Mouse (Mus musculus): ENCODE measurements at regions not wholly inside any gene's neighbourhood (a gene's known extent, or its start where the extent isn't known, plus 50 kb on each side); places are given as distances from the start of the nearest gene placed in this dataset.

DNA sequence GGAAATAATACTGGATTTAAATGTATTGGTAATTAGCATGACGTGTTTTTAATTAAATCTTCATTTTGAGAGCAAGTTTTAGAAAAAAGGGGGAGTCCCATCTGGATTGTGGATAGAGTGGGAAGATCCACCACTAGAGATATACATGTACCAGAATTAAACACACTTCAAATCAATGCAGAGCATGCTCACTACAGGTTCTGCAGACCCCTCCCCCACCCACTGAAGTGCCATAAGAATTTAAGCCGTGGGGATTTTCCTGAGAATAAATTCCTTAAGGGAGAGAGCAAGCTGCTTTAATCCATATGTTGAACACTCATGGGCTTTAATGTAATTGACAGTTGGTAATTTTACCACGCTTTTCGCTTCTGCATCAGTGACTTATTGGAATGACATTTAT is 401.4 kb downstream of the Dcdc2c start:
- TF ChIP-seq MYOG (IDR thresholded peaks at IDR 0.05; ENCODE audit: control insufficient read depth, extremely low read depth, insufficient read length) (no peak), MAX (IDR thresholded peaks at IDR 0.05) (no peak), CTCF (IDR thresholded peaks at IDR 0.05; ENCODE audit: control insufficient read depth, insufficient read depth, insufficient read length) (no peak)
- Histone ChIP-seq H3K79me2 (ENCODE audit: control insufficient read depth, insufficient read depth) (no peaks in the 10 kb centered on the region), H3K4me3 (ENCODE audit: insufficient read depth, poor library complexity, severe bottlenecking) (no peak overlapping the region), H3K27me3 (ENCODE audit: control insufficient read depth, insufficient read depth, insufficient read length) (no peaks in the 10 kb centered on the region), H3ac (ENCODE audit: control insufficient read depth, insufficient read length, low read depth) (no peak overlapping the region), H3K36me3 (ENCODE audit: control insufficient read depth, insufficient read depth) (no peaks in the 10 kb centered on the region), H3K79me3 (ENCODE audit: low read depth) (no peaks in the 10 kb centered on the region)

DNA sequence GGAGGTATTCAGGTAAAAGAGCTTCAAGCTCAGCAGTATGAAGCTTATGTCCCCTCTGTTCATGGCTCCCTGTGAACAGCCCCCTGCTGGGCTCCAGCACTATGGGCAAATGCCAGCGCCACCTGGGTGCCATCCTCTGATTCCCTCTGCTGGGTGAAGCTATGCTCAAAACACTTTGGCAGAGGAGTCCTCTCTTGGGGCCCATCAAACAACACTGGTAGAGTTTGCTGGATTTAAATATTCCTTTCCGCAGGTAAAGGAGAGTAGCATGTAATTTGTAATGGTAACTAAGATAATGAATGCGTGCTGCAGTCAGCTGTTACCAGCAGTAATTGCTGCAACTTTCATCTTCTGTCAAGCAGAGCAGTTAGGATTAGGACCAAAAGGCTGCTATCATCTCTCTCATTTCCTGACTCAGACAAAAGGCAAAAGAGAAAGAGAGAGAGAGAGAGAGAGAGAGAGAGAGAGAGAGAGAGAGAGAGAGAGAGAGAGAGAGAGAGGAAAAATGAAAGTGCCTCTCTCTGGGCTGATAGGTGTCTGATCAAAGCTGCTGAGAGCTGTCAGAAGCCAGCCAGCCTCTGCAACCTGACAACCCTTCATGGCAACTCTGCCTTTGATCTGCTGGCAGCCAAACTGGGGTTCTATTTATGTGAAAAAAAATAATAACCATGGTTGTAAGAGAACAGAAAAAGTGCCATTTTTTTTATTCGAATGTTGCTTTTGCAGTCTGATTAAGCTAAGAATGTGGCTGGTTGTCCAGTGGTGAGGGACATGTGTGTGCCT is 416.2 kb downstream of the Dcdc2c start:
- Histone ChIP-seq H3K79me2 (ENCODE audit: control insufficient read depth, insufficient read depth) (no peaks in the 10 kb centered on the region), H3K36me3 (ENCODE audit: control insufficient read depth, insufficient read depth) (no peaks in the 10 kb centered on the region), H3K27me3 (ENCODE audit: control insufficient read depth, insufficient read depth, insufficient read length) (no peaks in the 10 kb centered on the region), H3K79me3 (ENCODE audit: low read depth) (no peaks in the 10 kb centered on the region), H3K4me3 (ENCODE audit: insufficient read depth, poor library complexity, severe bottlenecking) (no peak overlapping the region), H3ac (ENCODE audit: control insufficient read depth, insufficient read length, low read depth) (no peak overlapping the region)
- TF ChIP-seq FOSL1 (IDR thresholded peaks at IDR 0.05; ENCODE audit: insufficient read depth, low read length, poor library complexity, severe bottlenecking): no peak
- no peak for TF ChIP-seq MYOG (IDR thresholded peaks at IDR 0.05; ENCODE audit: control insufficient read depth, extremely low read depth, insufficient read length)
- TF ChIP-seq CTCF (IDR thresholded peaks at IDR 0.05; ENCODE audit: control insufficient read depth, insufficient read depth, insufficient read length): no peak
- TF ChIP-seq MAX (IDR thresholded peaks at IDR 0.05): no peak
- no peak for TF ChIP-seq CEBPB (IDR thresholded peaks at IDR 0.05; ENCODE audit: low read depth)
- no peak for TF ChIP-seq MYOD1 (IDR thresholded peaks at IDR 0.05; ENCODE audit: control insufficient read depth, insufficient read length, low read depth)
- TF ChIP-seq USF1 (IDR thresholded peaks at IDR 0.05; ENCODE audit: low read depth): no peak

DNA sequence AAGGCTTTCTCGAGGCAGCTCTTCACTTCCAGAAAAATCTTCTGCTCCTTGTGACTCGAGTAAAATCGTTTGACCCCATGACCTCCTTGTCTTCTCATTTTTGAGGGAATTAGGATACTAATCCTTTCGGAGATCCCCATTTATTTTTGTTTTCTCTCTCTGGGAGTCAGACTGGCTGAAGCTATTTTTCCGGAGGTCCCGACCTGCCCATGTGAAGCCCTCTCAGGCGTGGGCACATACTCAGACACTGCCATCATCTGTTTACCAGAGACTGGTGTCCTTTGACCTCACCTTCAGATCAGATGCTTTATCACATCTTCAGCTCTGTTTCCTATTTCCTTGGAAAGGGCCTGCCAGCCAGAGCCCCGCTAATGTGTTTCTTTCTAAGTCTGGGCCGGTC is 429.4 kb downstream of the Dcdc2c start:
- Histone ChIP-seq H3K36me3 (ENCODE audit: control insufficient read depth, insufficient read depth) (no peaks in the 10 kb centered on the region), H3K4me3 (ENCODE audit: insufficient read depth, poor library complexity, severe bottlenecking) (no peak overlapping the region), H3K79me3 (ENCODE audit: low read depth) (no peaks in the 10 kb centered on the region), H3K79me2 (ENCODE audit: control insufficient read depth, insufficient read depth) (no peaks in the 10 kb centered on the region), H3K27me3 (ENCODE audit: control insufficient read depth, insufficient read depth, insufficient read length) (no peaks in the 10 kb centered on the region), H3ac (ENCODE audit: control insufficient read depth, insufficient read length, low read depth) (no peak overlapping the region)
- TF ChIP-seq USF1 (IDR thresholded peaks at IDR 0.05; ENCODE audit: low read depth) (no peak), MAX (IDR thresholded peaks at IDR 0.05) (no peak)

DNA sequence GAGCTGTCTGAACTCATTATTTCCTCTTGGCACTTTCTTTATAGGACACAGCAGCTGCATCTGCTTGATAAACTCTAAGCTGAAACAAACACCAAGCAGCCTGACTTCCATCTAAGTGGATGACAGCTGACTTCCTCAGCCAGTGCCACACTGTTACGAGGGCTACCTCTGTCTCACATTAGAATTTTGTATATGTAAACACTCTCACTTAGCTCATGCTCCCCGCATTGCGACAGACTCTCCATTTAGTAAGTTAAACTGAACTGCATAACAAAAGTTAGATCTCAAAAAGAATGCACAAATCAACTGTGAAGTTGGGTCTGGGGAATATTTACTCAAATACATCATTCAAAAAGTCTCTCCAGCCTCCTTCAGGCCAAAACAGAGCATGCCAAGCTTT is 432.1 kb downstream of the Dcdc2c start:
- TF ChIP-seq FOSL1 (IDR thresholded peaks at IDR 0.05; ENCODE audit: insufficient read depth, low read length, poor library complexity, severe bottlenecking) (no peak), CTCF (IDR thresholded peaks at IDR 0.05; ENCODE audit: control insufficient read depth, insufficient read depth, insufficient read length) (no peak)
- no peaks in the 10 kb centered on the region for H3K27me3 ChIP-seq (ENCODE audit: control insufficient read depth, insufficient read depth, insufficient read length)
- H3K36me3 ChIP-seq (ENCODE audit: control insufficient read depth, insufficient read depth): no peaks in the 10 kb centered on the region
- no peak overlapping the region for H3K4me3 ChIP-seq (ENCODE audit: insufficient read depth, poor library complexity, severe bottlenecking)
- no peak overlapping the region for H3ac ChIP-seq (ENCODE audit: control insufficient read depth, insufficient read length, low read depth)
- H3K79me3 ChIP-seq (ENCODE audit: low read depth): no peaks in the 10 kb centered on the region
- no peaks in the 10 kb centered on the region for H3K79me2 ChIP-seq (ENCODE audit: control insufficient read depth, insufficient read depth)

DNA sequence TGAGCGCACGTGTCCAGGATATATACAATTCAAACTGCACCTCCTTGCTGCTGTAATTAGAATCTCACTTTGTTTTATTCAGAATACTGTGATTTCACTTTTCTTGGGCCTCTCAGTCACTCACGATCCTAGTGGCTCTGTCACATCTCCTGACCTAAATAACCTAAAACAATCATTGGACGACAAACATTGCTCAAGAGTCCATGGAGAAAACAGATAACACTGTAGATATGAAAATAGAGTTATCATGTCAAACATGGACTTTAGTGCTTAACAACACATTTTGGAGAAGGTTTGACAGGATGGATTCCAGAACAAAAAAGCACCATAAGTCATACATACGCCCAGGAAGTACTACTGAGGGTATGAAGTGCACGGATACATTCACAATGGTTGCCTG is 461.5 kb downstream of the Dcdc2c start:
- H3K79me2 ChIP-seq (ENCODE audit: control insufficient read depth, insufficient read depth): no peaks in the 10 kb centered on the region
- no peak overlapping the region for H3K4me3 ChIP-seq (ENCODE audit: insufficient read depth, poor library complexity, severe bottlenecking)
- no peak for TF ChIP-seq USF1 (IDR thresholded peaks at IDR 0.05; ENCODE audit: low read depth)
- no peak for TF ChIP-seq MYOG (IDR thresholded peaks at IDR 0.05; ENCODE audit: control insufficient read depth, extremely low read depth, insufficient read length)
- no peak for TF ChIP-seq FOSL1 (IDR thresholded peaks at IDR 0.05; ENCODE audit: insufficient read depth, low read length, poor library complexity, severe bottlenecking)
- no peak for TF ChIP-seq MYOD1 (IDR thresholded peaks at IDR 0.05; ENCODE audit: control insufficient read depth, insufficient read length, low read depth)
- TF ChIP-seq CEBPB (IDR thresholded peaks at IDR 0.05; ENCODE audit: low read depth): no peak
- TF ChIP-seq MAX (IDR thresholded peaks at IDR 0.05): no peak
- no peak for TF ChIP-seq CTCF (IDR thresholded peaks at IDR 0.05; ENCODE audit: control insufficient read depth, insufficient read depth, insufficient read length)
- no peak overlapping the region for H3ac ChIP-seq (ENCODE audit: control insufficient read depth, insufficient read length, low read depth)
- no peaks in the 10 kb centered on the region for H3K79me3 ChIP-seq (ENCODE audit: low read depth)
- H3K27me3 ChIP-seq (ENCODE audit: control insufficient read depth, insufficient read depth, insufficient read length): no peaks in the 10 kb centered on the region
- no peaks in the 10 kb centered on the region for H3K36me3 ChIP-seq (ENCODE audit: control insufficient read depth, insufficient read depth)

DNA sequence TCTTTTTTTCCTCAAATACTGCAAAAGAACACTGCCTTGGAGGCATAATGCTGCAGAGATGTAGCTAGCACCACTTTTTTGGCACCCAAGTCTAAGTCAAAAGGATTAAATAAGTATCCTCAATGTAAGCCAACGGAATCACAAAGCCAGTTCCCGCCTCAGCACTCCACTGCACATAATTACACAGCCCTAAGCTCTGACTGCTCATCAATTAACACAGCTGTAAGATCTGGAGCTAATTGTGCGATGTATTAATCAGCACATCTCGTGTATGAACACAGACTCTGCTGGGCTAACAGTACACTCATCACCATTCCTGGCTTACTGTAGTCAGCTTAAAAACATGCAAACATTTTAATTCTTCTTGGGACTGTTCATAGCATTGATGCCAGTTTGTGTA is 466.7 kb downstream of the Dcdc2c start:
- Histone ChIP-seq H3K36me3 (ENCODE audit: control insufficient read depth, insufficient read depth) (no peaks in the 10 kb centered on the region), H3K79me2 (ENCODE audit: control insufficient read depth, insufficient read depth) (no peaks in the 10 kb centered on the region), H3ac (ENCODE audit: control insufficient read depth, insufficient read length, low read depth) (no peak overlapping the region), H3K27me3 (ENCODE audit: control insufficient read depth, insufficient read depth, insufficient read length) (no peaks in the 10 kb centered on the region), H3K79me3 (ENCODE audit: low read depth) (no peaks in the 10 kb centered on the region), H3K4me3 (ENCODE audit: insufficient read depth, poor library complexity, severe bottlenecking) (no peak overlapping the region)
- TF ChIP-seq CEBPB (IDR thresholded peaks at IDR 0.05; ENCODE audit: low read depth) (no peak), CTCF (IDR thresholded peaks at IDR 0.05; ENCODE audit: control insufficient read depth, insufficient read depth, insufficient read length) (no peak)
